Mouse (Mus musculus): ENCODE measurements at regions not wholly inside any gene's neighbourhood (a gene's known extent, or its start where the extent isn't known, plus 50 kb on each side); places are given as distances from the start of the nearest gene placed in this dataset.

DNA sequence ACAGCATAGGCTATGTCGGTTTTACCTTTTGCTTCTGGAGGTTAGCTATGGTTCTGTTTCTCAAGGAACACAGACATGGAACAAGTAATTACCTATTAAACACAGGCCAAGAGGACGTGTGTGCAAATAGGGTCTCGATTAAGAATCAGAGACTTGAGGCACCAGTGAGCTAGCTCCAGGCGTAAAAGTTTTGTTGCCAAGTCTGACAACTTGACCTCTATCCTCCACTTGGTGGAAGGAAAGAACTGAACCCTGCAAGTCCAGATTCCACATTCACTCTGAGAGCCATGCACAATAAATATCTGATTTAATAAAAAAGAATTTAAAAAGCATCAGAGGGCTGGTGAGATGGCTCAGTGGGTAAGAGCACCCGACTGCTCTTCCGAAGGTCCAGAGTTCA, 63.7 kb upstream of the Mpdz start:
- Histone ChIP-seq H3K4me1 (ENCODE audit: control insufficient read depth in 1 of 2, insufficient read depth in 2 of 2, low read length in 2 of 2) (no peaks in the 10 kb centered on the region), H3K27me3 (ENCODE audit: control insufficient read depth in 1 of 2, insufficient read depth in 2 of 2, low read length in 2 of 2) (no peaks in the 10 kb centered on the region), H3K27ac (ENCODE audit: control insufficient read depth, low read depth, low read length) (no peak overlapping the region), H3K9me3 (replicated peaks; ENCODE audit: insufficient read depth, low read length) (no peaks in the 10 kb centered on the region), H3K36me3 (ENCODE audit: control insufficient read depth in 1 of 2, insufficient read depth in 2 of 2, low read length in 2 of 2) (no peaks in the 10 kb centered on the region), H3K9ac (ENCODE audit: control insufficient read depth, low read depth, low read length, poor library complexity, severe bottlenecking) (no peak overlapping the region), H3K4me3 (ENCODE audit: control insufficient read depth in 1 of 2, insufficient read depth in 1 of 2, low read depth in 2 of 2, low read length in 2 of 2) (no peak overlapping the region), H3K79me2 (ENCODE audit: control insufficient read depth, insufficient read depth, low read length, poor library complexity) (no peaks in the 10 kb centered on the region)
- TF ChIP-seq HCFC1 (IDR thresholded peaks at IDR 0.05; ENCODE audit: low read depth, low read length) (no peak), SIN3A (IDR thresholded peaks at IDR 0.05; ENCODE audit: low read length) (no peak), ZNF384 (IDR thresholded peaks at IDR 0.05; ENCODE audit: low read depth, low read length) (no peak), USF2 (IDR thresholded peaks at IDR 0.05; ENCODE audit: borderline replicate concordance in 1 of 2, insufficient read depth in 1 of 2, low read depth in 1 of 2, low read length in 2 of 2) (no peak), KAT2A (conservative IDR thresholded peaks at IDR 0.05; ENCODE audit: low read depth, low read length) (no peak), ELF1 (IDR thresholded peaks at IDR 0.05; ENCODE audit: low read depth, low read length) (no peak), JUND (IDR thresholded peaks at IDR 0.05; ENCODE audit: low read depth, low read length) (no peak), ZKSCAN1 (IDR thresholded peaks at IDR 0.05; ENCODE audit: low read depth, low read length) (no peak), POLR2A (IDR thresholded peaks at IDR 0.05; ENCODE audit: control insufficient read depth in 1 of 2, insufficient read depth in 1 of 2, low read depth in 1 of 2, low read length in 2 of 2, poor library complexity in 1 of 2) (no peak)
- no peak for DNase-seq (ENCODE audit: low read depth, low spot score)

DNA sequence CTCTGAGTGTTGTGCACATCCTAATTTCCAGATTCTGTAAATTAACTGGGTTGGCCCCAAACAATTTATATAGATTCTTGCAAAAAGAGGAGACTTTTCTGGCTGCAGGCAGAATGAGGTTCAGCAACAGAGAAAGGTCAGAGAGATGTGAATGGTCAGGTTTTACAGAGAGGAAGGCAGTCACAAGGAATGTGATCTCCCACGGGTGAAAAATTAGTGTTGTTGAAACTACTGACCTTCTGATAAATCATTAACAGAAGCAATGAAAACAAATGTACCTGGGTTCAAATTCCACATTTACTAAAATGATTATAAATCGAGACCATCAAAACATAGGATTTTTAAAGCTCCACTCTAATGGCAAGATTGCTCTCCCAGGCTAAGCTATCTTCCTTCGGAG, 62.5 kb upstream of the Mpdz start:
- H3K36me3 ChIP-seq (ENCODE audit: control insufficient read depth in 1 of 2, insufficient read depth in 2 of 2, low read length in 2 of 2): no peaks in the 10 kb centered on the region
- H3K9ac ChIP-seq (ENCODE audit: control insufficient read depth, low read depth, low read length, poor library complexity, severe bottlenecking): no peak overlapping the region
- H3K4me3 ChIP-seq (ENCODE audit: control insufficient read depth in 1 of 2, insufficient read depth in 1 of 2, low read depth in 2 of 2, low read length in 2 of 2): no peak overlapping the region
- no peaks in the 10 kb centered on the region for H3K4me1 ChIP-seq (ENCODE audit: control insufficient read depth in 1 of 2, insufficient read depth in 2 of 2, low read length in 2 of 2)
- TF ChIP-seq CHD1 (IDR thresholded peaks at IDR 0.05; ENCODE audit: low read depth, low read length) (no peak), RCOR1 (IDR thresholded peaks at IDR 0.05; ENCODE audit: low read depth, low read length) (no peak), SMC3 (IDR thresholded peaks at IDR 0.05; ENCODE audit: low read depth, low read length) (no peak), NELFE (IDR thresholded peaks at IDR 0.05; ENCODE audit: low read depth, low read length) (no peak), ZNF384 (IDR thresholded peaks at IDR 0.05; ENCODE audit: low read depth, low read length) (no peak), MEF2A (IDR thresholded peaks at IDR 0.05; ENCODE audit: extremely low read depth, insufficient replicate concordance, low read depth, low read length, poor library complexity, severe bottlenecking) (no peak), EP300 (IDR thresholded peaks at IDR 0.05; ENCODE audit: low read depth in 1 of 2, low read length in 2 of 2) (no peak), CTCF (IDR thresholded peaks at IDR 0.05 in 2 of 3, conservative IDR thresholded peaks at IDR 0.05 in 1 of 3; ENCODE audit: control insufficient read depth in 1 of 3, insufficient read depth in 1 of 3, low read depth in 2 of 3, low read length in 3 of 3, poor library complexity in 1 of 3, severe bottlenecking in 1 of 3) (no peak), MYB (IDR thresholded peaks at IDR 0.05; ENCODE audit: low read depth, low read length) (no peak), JUND (IDR thresholded peaks at IDR 0.05; ENCODE audit: low read depth, low read length) (no peak), TCF12 (IDR thresholded peaks at IDR 0.05; ENCODE audit: low read depth, low read length) (no peak), USF1 (IDR thresholded peaks at IDR 0.05; ENCODE audit: low read depth, low read length) (no peak), GABPA (IDR thresholded peaks at IDR 0.05; ENCODE audit: low read depth, low read length) (no peak)
- no peak overlapping the region for H3K27ac ChIP-seq (ENCODE audit: control insufficient read depth, low read depth, low read length)
- H3K27me3 ChIP-seq (ENCODE audit: control insufficient read depth in 1 of 2, insufficient read depth in 2 of 2, low read length in 2 of 2): no peaks in the 10 kb centered on the region
- no peak for DNase-seq (ENCODE audit: low read depth, low spot score)
- H3K9me3 ChIP-seq (replicated peaks; ENCODE audit: insufficient read depth, low read length): no peaks in the 10 kb centered on the region
- no peaks in the 10 kb centered on the region for H3K79me2 ChIP-seq (ENCODE audit: control insufficient read depth, insufficient read depth, low read length, poor library complexity)

Measured in MEL (cell line).